Mouse (Mus musculus) ES-E14 (cell line): Measurements from ENCODE around the gene Jmjd4.

Experiments used
- CHD2 ChIP-seq: IDR thresholded peaks from 2 replicates; pipeline ENCODE4 v1.6.1; 2014; ENCODE audit warnings: mild to moderate bottlenecking, low read depth, low read length, inconsistent platforms
- HCFC1 ChIP-seq: IDR thresholded peaks from 2 replicates; pipeline ENCODE4 v1.6.1; 2012; ENCODE audit warnings: low read length, inconsistent platforms, borderline replicate concordance; ENCODE audit not compliant: insufficient read depth
- MAFK ChIP-seq: IDR thresholded peaks from 2 replicates; pipeline ENCODE4 v1.6.1; 2014; ENCODE audit warnings: mild to moderate bottlenecking, low read depth, low read length, inconsistent platforms; ENCODE audit not compliant: insufficient read depth
- ZNF384 ChIP-seq: IDR thresholded peaks from 2 replicates; pipeline ENCODE4 v1.6.1; 2012; ENCODE audit warnings: low read depth, low read length, inconsistent platforms

- peak; percentile 53; the same call in 1 of the 2 replicates for TF ChIP-seq HCFC1
- TF ChIP-seq CHD2, result no peak
- TF ChIP-seq ZNF384, result no peak
- no peak for TF ChIP-seq MAFK
These were observed at the start of gene Jmjd4 for GRCm38 (mm10) chr11:59449741-59450229.
